Mouse (Mus musculus) left cerebral cortex, adult 11 months (tissue): Measurements from ENCODE around the gene Tgfb1i1.

ENCODE experiments used
- DNase-seq: peaks from one replicate; pipeline ENCODE4 v3.0.0; 2022; ENCODE audit warnings: low spot score

Gene Tgfb1i1

DNA sequence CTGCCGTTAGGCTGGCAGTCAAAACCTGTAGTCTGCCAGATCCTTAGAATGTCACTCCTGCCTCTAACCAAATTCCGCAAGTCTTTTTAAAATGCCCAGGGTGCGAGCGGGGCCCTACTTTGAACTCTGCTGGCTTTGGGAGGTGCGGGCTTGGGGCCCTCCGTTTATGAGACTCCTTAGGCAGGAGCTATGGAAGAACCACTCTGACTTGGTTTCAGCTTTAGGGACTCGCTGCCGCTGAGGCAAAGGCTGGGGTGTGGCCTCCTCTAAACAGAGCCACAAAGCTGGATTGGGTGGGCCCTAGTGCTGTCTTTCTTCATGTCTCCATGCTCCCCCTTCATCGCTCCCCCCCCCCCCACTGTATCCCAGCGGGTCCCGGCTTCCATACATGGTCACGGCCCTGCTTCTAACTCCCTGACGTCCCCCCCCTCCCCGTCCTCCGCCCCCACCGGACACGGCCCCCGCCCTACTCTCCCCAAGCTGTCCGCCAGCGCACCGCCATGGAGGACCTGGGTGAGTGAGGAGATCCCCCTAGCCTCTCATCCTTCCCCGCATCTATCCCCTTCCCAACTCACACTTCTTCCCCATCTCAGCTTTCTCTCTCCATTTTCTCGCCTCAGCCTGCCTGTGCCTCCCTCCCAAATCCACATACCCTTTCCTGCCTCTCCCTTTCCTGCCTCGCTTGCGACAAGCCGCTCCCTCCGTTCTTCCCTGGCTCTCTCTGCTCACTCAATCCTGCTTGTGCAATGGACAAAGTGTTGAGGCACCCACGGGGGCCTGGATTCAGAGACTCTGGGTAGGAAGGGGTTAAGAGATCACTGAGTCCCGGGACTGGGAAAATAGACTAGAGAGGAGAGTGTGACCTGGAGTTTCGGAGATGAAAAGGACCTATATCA, at the start of gene Tgfb1i1:
Tgfb1i1 (plus strand) TSS at position 317 of the 896 bp plus-strand sequence.
- DNase-seq = no peak

DNA sequence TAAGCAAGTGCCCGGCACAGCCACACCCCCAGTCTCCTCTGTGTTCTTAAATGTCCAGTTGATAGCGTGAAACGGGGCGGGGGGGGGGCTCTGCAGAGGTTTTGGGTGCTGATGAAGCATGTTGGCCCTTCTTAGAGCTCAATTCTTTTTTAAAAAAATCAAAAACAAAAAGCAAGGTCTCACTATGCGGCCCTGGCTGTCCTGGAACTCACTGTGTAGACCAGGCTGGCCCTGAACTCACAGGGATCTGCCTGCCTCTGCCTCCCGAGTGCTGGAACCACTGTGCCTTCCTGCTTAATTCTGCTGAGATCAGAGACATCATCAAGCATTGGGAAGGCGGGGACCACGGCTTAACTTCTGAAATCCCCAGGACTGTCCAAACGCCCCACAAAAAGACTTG, 45.0 kb upstream of the Tgfb1i1 start:
- no peak for DNase-seq

DNA sequence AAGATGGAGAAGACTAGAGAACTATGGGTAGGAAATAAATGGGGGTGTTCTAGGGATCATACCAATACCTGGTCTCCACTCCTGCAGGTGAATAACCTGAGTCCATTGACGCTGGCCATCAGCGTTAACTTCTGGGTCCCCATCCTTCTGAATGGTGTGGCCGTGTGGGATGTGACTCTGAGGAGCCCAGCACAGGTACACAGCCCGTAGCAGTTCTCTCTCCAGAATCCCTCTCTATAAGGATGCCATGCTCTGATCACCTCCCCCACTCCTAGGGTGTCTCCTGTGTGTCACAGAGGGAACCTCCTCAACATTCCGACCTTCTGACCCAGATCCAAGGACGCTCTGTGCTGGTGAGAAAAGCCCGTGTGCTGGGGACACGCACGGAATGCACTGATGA, 43.5 kb upstream of the Tgfb1i1 start:
- DNase-seq = no peak

DNA sequence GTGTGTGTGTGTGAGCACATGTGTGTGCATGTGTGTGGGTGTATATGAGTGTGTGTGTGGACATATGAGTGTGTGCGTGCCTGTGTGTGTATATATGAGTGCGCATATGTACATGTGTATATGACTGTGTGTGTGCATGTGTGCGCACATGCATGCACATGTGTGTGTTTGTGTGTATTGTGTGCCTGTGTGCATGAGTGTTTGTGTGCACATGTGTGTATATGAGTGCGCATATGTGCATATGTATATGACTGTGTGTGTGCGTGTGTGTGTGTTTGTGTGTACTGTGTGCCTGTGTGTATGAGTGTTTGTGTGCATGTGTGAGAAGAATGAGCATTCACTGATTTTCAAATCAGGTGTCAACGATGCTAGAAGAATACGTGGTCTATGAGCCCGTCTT, 42.4 kb upstream of the Tgfb1i1 start:
- no peak for DNase-seq

DNA sequence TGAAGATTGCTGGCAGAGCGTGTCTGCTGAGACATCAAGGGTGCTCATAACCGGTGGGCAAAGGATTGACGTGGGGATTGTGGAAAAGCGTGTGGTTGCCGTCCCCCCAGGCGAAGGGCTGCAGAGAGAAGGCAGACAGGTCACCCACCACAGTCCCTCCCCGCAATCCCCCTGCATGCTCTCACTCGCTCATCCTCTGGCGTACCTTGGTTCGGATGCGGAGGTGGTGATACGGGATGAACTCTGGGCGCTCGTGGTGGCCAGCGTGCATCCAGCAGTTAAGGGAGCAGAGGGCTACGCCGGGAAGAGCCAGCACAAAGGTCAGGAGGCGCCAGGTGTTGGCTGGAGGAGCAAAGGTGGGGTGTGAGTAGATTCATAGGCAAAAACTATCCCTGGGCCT, 40.9 kb upstream of the Tgfb1i1 start:
- no peak for DNase-seq

DNA sequence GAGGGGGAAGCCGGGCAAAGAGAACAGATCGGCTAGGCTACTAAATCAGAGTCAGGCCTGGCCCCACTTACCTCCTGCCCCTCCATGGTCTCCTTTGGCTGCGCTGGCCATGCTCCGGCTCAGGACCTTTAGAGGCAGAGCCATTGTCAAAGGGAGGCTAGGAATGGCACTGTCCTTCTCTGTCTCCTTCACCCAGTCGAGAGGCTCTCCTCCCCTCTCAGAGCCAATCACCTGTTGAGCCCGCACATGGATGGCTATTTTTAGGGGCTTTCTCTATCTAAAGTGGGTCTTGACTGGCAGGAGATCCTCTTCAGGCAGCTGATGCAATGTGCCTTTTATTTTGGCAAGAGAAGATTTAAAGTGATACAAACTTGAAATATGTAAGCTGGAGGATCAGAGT, 40.5 kb upstream of the Tgfb1i1 start, which contains the start of gene Cox6a2:
Cox6a2 (minus strand) TSS at position 236 of the 400 bp plus-strand sequence.
- no peak for DNase-seq

DNA sequence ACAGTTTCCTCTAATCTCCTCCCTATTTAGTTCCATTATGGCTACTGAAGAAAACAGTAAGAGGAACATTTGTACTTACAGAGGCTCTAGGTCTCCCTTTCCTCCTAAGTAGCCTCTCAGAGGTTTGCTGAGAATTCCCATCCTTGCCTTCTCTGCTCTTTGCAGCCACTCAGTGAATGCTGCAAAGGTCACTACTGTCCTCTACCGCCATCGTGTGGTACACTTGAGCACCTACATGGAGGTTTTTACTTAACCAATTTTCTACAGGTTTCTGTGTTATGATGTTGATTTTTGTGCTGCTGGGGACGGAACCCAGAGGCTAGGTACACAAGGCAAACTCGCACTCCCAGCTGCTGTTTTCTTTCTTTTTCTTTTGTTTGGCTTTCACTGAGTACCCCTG, 38.4 kb upstream of the Tgfb1i1 start:
- no peak for DNase-seq

DNA sequence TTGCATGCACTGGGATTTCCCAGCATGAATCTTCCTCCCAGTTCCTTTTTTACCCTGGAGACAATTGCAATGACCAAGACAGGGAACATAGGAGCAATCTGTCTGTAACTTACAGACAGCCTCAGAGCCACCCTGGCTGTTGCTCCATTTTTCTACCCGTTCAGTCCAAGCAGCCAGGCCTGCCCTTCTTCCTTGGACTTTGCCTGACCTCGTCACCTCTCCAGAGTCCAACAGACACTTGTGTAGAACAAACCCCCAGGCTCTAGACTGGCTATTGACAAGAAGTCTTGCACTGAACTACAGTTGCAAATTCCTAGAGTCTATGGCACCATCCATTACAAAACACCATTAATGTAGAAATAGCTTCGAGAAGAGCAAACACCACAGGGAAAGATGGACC, 36.8 kb upstream of the Tgfb1i1 start:
- no peak for DNase-seq

DNA sequence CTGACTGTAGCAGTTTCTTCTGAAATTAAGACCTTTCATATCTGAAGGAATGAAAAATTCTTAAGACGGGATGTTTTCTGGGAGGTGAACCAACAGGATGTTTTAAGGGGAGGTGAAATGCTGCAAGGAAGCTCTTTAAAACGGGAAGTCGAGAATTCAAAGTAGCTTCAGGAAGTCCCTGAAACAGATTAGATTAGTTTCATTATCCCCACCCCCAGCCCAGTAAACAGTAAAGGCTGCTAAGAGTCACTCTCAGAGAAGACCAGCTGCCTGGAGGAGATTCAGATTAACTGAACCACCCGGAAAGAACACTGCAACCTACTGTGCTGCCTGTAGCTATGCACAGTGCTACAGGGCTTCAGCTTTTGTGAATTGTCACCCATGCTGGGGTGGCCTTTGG, 26.7 kb upstream of the Tgfb1i1 start:
- DNase-seq = no peak

DNA sequence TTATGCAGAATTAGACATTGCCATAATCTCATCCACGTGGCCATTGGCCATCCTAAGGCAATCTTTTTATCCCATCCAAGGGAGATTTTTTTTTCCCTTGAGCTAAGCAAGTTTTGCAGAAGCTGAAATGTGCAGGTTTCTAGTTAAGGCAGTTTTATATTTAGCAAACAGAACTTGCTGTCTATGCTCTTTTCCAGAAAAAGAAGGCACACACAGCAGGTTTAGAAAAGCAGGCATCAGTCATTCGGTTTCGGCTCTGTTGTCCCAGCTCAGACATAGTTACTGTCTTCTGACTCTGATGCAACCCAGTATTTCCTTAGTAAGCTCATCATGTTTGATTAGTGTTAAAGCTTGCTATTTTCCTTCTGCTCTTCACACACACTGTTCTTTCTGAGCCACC, 25.7 kb upstream of the Tgfb1i1 start:
- DNase-seq = no peak

DNA sequence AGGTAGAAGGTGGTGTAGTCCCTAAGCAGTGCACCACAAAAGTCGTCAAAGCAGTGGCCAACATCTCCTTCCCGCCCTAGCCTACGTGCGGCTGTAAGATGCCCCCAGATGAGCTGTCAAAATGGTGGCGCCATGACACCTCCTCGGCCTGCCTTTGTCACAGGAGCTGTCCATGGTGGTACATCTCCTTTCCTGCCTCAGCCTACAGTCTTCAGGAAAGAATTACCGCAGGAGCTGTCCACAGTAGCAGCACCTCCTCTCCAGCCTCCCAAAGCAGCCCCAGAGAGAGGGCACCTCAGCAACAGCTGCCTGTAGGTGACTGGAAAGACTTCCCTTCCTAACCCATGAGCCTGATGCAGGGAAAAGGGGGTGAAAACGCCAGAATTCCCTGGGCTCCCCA, 14.9 kb upstream of the Tgfb1i1 start:
- no peak for DNase-seq

DNA sequence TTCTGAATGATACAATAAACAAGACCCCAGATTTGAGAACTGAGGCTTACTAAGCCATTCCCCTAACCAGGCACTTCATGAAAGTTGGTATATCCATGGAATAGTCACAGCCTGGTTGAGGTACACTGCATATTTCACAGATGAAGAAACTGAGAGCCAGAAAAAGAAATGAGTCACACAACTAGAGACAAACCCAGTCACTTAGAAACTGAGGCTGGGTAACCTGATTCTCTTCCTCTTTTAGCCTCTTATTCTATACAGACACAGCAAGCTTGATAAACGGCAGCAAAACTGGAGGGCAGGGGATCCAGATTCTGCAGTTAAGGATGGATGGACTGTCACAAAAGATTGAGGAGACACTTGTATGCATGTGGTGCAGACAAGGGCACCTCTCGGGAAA, 11.8 kb upstream of the Tgfb1i1 start:
- no peak for DNase-seq

DNA sequence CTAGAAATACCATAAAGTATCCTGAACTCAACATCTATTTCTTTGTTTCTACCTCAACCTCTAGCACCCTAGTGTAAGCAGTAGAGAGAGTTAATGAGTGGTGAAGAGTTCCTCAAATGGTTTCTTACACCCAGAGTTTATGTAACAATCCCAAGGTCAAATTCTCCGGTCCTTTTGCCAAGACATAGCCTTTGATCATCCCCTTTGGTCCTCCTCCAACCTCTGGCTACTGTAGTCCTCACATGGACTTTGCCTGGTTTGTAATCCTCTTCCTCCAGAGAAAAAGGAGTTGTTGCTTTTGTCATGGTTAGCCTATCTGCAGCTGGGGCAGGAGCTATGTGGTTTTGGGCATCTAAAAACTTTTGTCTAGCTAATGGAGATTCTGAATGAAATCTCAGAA, 11.1 kb upstream of the Tgfb1i1 start:
- DNase-seq = no peak

DNA sequence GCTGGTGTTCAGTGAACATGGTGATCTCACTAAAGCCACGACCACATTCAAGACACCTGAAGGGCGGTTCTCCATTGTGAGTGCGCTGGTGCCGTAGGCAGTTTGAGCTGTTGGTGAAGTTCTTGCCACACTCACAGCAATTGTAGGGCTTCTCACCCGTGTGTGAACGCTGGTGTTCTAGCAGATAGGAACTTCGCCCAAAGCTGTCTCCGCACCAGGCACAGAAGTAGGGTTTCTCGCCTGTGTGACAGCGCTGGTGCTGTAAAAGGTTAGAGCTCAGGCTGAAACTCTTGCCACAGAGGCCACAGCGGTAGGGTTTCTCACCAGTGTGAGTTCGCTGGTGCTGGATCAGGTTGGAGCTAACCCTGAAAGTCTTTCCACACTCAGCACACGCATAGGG, 10.2 kb upstream of the Tgfb1i1 start:
- DNase-seq = no peak

DNA sequence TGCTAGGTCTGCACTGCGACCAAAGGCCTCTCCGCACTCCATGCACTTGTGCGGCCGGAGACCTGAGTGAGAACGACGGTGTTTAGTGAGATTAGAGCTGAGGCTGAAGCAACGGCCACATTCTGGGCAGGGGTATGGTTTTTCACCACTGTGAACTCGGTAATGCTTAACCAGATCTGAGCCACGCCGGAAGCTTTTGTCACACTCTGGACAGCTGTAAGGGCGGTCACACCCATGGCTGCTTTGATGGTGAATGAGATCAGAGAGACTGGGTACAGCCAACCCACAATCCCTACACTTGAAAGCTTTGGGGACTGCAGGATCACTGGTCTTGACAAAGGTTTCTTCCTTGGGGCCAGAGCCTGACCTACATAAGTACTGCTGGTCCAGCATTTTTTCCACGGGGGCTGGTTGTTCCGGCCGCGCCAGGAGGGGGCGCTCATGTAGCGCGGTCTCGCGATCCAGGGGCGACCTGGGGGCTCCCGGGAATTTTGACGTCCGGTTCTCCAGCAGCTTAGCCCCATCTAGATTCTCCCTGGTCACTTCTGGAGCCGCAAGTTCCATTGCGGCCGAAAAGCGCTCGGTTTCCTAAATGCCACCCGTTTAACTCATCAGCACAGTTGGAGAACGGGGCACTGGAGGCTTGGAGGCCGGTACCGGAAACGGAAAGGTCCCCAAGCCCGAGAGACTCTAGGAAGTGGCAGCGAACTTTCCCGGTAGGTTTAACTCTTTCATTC, 9.6 kb upstream of the Tgfb1i1 start, which contains the start of gene Armc5:
Armc5 (plus strand) TSS at position 487 of the 737 bp plus-strand sequence.
- DNase-seq = peak; percentile 71

DNA sequence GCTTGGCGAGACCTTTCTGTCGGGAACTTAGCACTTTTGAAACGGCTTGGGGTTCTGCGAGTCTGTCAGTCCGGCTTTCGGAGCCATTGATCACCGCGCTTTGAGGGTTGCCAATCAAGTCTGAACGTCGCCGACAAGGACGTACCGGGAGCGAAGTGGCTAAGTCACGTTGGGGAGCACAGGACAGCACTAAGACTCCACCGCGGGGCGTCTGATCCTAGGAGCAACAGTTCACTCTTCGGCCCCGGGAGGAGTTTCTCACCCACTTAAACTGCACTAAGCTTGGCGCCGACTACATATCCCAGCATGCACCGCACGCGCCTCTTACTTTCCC, 9.1 kb upstream of the Tgfb1i1 start:
- DNase-seq = no peak

DNA sequence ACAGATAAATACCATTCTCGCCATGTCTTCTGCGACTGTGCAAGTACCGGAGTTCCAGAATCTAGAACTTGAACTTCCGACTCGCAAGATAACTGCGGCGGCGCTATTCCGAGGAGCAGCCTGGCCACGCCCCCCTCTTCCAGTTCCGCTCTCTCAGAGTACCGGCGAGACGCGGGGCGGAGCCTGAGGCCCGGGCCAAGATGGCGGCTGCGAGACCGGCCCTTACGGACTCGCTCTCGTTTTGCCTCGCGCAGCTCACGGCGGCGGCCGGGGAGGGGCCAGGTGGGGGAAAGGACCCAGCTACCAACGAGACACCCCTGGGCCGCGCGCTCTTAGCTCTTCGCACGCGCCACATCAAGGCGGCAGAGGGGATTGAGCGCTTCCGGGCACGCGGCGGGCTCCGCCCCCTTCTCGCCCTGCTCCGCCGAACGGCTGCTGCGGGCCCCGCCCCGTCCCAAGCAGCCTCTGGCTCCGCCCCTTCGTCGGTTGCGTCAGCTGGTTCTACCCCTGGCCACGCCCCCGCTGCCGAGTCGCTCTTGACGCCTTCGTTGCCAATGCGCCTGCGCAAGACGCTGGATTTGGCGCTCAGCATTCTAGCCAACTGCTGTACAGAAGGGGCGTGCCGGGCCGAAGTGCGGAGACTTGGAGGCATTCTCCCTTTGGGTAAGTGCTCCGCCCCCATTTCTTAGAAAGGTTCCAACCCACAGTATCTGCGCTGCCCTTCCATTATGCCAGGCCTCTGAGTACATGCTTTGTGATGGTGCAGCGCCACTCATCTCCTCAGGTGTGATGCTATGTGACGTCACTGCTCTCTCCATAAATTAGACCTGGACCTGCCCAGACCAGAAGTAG, 8.5 kb upstream of the Tgfb1i1 start, which contains the start of gene 9130023H24Rik:
9130023H24Rik (minus strand) TSS at position 105 of the 852 bp plus-strand sequence.
- peak; percentile 96 for DNase-seq

DNA sequence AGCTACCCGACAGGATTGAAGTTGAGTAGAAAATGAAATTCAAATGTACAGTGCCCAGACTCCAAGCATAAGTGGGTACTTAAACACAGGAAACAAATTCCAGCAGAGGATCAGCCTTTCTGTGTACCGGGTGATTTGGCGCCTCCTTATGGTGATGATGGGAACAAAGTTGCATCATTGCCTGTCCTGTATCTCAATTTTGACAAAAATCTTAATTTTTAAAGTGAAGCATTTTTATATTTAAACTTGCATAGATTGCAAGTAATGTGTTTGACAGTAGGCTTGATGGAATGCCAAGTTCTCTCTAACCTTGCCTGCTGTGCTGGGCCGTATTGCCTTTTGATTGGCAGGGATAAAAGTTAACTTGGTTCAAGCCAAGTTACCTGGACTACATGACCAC, 7.6 kb upstream of the Tgfb1i1 start:
- no peak for DNase-seq

DNA sequence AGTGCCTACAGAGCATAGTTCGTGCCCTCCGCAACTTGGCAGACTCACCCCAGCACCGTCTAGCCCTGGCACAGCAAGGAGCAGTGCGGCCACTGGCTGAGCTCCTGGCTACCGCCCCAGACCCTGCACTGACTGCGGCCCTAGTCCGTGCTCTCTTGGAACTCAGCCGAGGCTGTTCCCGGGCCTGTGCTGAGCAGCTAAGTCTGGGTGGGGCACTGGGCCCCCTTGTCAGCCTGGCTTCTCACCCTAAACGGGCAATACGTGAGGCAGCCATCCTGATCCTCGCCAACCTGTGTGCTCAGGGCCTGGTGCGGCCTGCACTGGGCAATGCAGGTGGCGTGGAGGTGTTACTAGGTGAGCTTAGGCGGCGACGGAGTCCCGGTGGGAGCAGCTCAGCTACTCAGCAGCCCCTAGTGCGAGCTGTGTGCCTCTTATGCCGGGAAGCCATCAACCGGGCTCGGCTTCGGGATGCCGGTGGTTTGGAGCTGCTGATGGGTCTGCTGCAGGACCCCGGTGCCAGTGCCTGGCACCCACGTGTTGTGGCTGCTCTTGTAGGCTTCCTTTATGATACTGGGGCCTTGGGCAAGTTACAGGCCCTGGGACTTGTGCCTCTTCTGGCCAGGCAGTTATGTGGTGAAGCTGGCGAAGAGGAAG, 6.4 kb upstream of the Tgfb1i1 start:
- no peak for DNase-seq

DNA sequence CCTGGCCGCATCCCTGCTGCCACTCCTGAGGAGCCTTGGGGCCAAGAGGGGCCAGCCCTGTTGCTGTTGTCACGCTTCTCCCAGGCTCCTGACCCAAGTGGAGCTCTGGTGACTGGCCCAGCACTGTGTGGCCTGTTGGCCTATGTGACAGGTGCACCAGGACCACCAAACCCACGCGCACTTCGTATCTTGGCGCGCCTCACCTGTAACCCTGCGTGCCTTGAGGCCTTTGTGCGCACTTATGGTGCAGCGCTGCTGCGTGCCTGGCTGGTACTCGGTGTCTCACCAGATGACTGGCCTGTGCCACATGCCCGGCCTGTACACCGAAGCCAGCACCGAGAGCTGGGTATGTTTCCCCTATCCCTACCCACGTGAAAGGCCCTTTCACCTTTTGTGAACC, 4.3 kb upstream of the Tgfb1i1 start:
- no peak for DNase-seq

DNA sequence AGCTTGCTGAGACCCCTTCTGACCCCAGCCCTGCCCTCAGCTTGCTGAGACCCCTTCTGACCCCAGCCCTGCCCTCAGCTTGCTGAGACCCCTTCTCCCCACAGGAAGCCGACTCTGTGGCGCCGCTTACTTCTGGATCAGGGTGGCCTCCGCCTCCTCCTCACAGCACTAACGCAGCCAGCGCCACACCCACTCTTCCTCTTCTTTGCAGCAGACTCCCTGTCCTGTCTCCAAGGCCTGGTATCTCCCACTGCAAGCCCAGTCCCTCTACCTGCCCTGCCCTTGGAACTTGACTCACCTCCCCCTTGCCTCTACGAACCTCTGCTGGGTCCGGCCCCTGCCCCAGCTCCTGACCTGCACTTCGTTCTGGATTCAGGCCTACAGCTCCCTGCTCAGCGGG, 2.7 kb upstream of the Tgfb1i1 start:
- no peak for DNase-seq
